Mouse (Mus musculus): ENCODE results near the gene Stra6.

The Stra6 gene

GRCm38 (mm10) chr9:58169426-58169825, 105.8 kb downstream of the Stra6 start:
- no peak for DNase-seq (ENCODE audit: low read depth, low spot score)

DNA sequence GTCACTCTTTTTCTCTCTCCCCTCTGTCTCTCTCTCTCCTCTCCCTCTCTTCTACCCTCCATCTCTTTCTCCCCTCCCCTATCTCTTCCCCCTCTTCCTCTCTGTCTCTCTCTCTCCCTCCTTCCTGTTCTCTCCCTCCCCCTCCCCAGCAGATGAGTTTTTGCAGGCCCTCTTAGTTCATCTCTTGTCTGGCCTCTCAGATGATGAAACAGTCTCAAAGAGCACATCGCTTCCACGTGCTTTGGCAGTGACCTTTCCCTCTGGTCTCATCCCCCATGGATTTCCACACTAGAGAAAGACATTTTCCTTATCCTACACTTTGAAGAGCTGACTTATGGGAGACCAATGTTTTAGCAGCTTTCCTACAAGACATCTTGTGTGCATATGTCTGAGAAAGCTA, 109.3 kb downstream of the Stra6 start:
- no peak for DNase-seq (ENCODE audit: low read depth, low spot score)

- no peak for DNase-seq (ENCODE audit: low read depth, low spot score)
Measured at GRCm38 (mm10) chr9:58174818-58175251, 111.2 kb downstream of the Stra6 start.

- DNase-seq (ENCODE audit: low read depth, low spot score): no peak
Measured at GRCm38 (mm10) chr9:58175745-58176487, 112.3 kb downstream of the Stra6 start.

GRCm38 (mm10) chr9:58177165-58177564, 113.6 kb downstream of the Stra6 start:
- no peak for DNase-seq (ENCODE audit: low read depth, low spot score)

DNA sequence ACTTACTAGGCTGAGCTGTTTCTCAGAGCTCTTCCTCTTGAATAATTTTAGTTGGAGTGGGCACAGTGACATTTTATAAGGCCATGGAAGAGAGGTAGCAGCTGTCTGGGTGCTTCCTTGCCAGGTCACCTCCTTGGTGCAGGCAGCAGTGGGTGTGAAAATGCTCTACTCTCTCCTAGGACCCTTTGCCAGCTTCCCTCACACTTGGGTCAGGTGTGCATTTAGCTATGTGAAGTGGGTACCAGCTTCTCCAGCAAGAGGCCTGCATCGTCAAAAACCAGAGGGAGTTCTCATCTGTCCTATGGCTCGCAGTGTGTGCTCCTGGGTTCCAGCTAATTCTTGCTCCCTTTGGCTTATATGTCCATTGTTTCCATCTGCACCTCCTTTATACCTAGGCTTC, 115.8 kb downstream of the Stra6 start:
- DNase-seq (ENCODE audit: low read depth, low spot score): no peak

GRCm38 (mm10) chr9:58184456-58184855, 120.9 kb downstream of the Stra6 start:
- no peak for DNase-seq (ENCODE audit: low read depth, low spot score)

DNA sequence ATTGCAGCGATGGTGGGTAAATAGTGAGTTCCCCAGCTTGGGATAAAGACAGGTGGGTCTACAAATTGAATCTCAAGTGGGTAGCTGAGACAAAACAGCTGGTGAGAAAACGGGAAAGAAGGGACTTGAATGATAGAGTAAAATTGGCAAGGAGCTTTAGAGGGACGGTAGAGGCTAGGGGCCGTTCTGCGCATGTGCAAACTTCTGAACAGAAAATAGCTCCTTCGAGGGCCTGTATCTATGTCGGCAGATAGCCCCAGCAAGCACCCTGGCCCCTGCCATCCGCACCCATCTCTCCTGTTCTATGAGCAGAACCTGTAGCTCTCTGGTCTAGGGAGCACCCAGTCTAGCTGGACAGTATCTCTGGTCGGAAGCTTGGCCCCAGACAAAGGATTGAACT, 130.6 kb downstream of the Stra6 start:
- DNase-seq (ENCODE audit: low read depth, low spot score): no peak

DNA sequence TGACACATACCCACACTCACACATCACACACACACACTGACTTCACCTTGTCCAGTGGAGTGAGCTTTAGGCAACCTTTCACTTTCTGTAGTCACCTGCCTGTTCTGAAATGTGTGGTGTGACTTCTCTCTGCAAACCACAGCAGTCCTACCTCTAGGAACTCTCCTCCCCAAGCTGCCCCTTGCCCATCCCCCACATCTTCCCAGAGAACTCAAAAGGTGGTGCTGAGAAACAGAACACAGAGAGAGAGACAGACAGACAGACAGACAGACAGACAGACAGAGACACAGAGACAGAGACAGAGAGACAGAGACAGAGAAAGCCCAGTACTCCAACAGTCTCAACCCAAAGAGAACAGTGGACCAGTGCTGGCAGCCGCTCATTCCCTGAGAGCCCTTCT, 132.1 kb downstream of the Stra6 start:
- no peak for DNase-seq (ENCODE audit: low read depth, low spot score)

DNA sequence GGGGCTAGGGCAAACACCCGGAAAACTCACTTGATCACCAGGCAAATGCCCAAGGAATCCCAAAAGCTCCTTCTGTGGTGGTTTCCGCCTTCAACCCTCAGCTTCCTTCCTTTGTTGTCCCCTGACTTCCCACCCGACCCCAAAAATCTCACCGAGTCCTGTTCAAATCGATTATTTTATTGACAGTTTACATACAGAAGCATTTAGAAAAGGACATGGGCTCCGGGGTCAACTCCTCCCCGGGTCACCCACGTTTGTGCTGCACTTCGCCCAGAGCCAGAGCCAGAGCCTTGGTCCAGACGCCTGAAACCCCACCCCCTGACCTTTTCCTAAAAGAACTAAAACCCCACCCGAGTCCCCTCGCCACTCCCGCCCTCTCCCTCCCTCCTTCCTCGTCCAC, 132.6 kb downstream of the Stra6 start:
- DNase-seq (ENCODE audit: low read depth, low spot score): no peak

DNA sequence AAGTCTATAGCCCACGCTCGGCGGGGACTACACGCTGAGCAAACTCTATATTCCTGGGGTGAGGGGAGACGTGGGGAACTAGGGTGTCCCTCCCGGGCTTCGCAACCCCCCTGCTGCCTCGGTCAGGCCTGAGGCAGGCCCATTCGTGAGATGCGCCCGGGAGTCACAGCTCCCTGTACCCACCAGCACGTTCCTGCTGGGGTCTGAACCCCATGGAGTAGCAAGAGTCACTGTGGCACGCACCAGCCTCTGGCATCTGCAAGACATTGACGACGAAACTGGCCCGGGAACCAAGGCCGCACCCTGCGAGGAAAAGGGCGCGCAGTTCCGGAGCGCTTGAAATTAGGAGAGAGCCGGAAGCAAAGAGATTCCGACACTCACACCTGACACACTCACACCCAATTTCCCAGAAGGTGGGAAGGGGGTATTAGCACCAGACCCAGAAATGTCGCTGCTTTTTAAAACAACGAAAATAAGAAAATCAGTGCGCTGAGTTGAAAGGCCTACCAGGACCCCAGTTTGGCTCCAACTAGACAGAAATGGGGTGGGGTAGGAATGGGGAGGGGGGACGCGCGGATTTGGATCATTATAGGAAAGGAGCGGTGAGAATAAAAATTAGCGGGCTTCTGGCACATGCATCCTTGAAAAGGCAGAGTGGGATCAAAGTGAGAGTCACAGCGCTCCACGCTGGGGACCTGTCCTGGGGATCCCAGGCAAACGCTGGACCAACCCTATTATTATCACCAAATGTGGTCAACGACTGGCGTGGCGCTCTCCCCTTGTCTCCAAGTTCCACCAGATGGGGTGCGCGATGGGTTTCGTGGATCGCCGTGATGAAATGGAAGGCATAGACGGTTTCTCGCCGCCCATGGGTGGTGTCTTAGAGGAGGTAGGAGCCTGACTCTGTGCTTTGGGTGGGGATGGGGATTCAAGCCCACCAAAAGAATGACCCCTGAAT, 133.3 kb downstream of the Stra6 start:
- no peak for DNase-seq (ENCODE audit: low read depth, low spot score)

DNA sequence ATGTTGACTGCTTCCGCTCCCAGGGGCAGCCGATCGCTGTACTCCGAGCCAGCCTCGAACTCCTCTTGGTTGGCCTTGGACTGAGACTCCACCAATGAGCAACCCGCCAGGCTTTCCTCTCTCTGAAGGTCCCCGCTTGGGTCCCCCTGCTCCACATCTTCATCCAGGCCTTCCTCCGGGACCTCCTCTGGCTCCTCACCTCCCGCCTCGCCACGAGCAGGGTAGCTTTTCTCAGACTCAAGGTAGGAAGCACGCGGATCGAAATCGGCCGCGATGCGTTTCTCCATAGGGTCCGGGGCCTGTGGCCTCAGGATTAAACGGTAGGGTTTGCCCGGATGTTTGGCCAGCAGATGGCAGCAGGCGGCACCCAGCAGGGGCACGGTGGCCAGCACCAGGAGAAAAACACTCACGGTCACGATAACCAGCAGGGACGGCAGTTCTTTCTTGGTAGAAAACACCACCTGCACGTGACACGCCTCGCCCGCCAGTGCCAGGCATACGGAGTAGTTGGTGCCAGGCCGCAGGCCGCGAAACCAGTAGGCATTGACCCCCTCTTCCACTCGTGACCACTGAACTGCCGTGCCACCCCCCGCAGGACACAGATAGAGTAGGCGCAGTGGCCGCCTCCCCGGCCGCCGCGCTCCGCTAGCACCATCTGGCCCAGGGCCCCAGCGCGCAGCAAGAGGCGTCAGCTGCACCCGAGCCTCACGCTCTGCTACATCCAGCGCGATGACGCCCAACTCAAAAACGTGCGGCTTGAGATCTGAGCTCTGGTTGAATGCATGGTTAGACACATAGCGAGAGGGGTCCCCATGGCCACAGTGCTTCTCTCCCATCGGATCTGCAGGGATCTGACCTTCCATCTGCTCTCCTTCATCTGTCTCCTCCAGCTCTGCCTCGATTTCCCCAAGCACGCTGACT, 134.5 kb downstream of the Stra6 start:
- no peak for DNase-seq (ENCODE audit: low read depth, low spot score)

DNA sequence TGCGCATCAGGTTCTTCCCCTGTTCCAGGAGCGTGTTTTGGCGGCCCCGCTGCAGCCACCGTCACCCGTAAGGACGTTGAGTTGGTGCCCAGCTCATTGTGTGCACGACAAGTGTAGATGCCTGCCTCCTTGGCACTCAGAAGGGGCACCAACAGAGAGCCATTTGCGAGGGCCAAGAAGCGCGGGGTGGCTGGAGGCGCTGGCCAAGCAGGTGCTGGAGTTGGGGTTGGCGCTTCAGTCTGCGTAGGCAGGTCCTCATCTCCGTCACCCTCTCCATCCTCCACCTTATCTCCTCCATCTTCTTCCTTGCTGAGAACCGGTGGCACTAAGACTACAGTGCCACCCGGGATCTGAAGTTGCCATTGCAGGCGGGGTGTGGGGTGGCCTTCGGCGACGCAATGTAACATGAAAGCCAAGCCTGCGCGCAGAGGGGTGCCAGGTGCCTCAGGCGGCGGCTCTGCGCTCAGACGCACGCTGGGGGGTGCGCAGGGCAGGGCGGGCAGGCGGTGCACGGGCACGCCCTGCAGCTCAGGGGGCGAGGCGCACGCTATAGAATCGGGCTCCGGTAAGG, 135.3 kb downstream of the Stra6 start:
- DNase-seq (ENCODE audit: low read depth, low spot score): no peak

DNA sequence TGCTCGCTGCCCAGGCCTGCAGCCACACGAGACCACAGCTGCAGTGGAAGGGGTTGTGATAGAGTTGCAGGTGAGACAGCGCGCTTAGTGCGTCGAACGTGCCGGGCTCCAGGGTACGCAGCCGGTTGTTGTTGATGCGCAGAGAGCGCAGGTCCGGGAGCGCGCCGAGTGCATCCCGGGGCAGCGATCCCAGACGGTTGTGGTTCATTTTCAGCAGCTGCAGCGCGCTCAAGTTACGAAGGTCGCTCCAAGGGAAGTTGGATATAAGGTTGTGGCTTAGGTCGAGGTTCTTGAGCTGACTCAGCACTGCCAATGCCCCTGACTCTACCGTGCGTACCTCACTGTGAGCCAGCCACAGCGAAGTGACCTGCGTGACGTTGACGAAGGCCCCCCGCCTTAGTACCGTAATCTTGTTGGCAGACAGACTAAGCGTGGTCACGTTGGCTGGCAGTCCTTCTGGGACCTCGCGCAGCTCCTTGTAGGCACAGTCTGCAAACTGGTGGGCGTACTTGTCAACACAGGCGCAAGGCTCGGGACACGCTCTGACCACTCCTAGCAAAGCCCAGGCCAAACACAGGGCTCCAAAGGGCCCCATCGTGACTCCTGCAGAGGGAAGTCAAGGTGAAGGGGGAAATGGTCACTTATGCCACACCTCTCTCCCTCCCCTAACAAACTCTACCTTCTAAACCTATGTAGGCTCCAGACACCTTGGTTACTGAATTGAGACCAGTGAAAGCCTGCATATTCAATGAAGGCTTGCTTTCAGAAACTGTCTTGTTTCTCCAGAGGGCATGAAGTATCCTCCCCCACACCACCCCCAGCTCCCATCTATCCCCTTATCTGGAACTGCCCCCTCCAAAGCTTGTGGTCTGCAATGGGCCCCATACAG, 136.0 kb downstream of the Stra6 start:
- DNase-seq (ENCODE audit: low read depth, low spot score): no peak

GRCm38 (mm10) chr9:58200270-58201090, 136.9 kb downstream of the Stra6 start:
- DNase-seq (ENCODE audit: low read depth, low spot score): no peak

- DNase-seq (ENCODE audit: low read depth, low spot score): no peak
Measured at GRCm38 (mm10) chr9:58201091-58201842, 137.7 kb downstream of the Stra6 start.

DNA sequence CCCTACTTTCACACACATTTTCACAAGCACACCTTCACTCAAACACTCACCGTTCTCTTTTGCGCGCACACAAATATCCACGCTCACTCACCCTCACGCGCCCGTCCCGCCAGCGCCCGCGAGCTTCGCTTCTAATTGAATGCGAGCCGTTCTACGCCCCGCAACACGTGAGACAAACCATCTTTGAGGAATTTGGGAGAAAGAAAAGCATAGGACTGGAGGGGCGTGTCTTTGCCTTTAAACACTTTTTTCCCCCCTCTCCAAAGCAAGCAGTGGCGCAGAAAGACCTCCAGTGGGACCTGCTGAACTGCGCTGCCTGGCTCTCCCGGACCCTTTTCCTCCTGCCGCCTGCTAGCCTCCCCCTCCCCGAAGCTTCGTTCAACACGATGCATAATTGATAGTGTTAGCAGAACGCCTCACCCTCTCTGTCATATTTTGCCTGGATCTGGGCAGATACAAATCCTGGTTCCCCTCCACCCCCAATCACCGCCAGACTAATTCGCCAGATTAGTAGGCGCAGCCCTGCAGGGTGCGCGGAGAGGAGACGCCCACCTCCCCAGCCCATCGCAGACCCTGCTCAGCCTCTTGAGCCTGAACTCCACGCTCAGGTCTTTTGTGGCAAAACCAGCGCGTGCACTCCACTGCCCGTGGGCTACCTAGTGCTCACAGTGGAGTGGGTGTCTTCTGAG, 138.4 kb downstream of the Stra6 start:
- DNase-seq (ENCODE audit: low read depth, low spot score): no peak

Data from A20 (cell line).